Mouse (Mus musculus) forebrain, embryonic 12.5 days (tissue): Measurements from ENCODE around the gene Eaf1. TPM values are rescaled to one million over a fixed set of nuclear protein-coding genes. Genes with fewer than 3 reads are reported as not detected.
"Not testable (repeated sequence)": the region's sequence is repeated elsewhere in the genome, so short reads cannot be mapped to it uniquely, and the experiment has no call there.

Experiments used
- ATAC-seq: fragments of 200-750 bp; cut with Nextera tagmentation; 2 replicates; pipeline ENCODE4 v1.8.0; 2017; ENCODE audit warnings: moderate TSS enrichment; ENCODE audit not compliant: low FRiP score
- H3K27ac ChIP-seq: fragments of 300-500 bp; sonication (generic); 2 replicates; pipeline ENCODE4 v1.5.1; 2016; ENCODE audit warnings: mild to moderate bottlenecking
- H3K27me3 ChIP-seq: fragments of 300-500 bp; sonication (generic); 2 replicates; pipeline ENCODE4 v1.6.1; 2016; ENCODE audit warnings: mild to moderate bottlenecking
- H3K36me3 ChIP-seq: fragments of 300-500 bp; sonication (generic); replicated peaks from 2 replicates; pipeline ENCODE4 v1.6.1; 2016; ENCODE audit warnings: mild to moderate bottlenecking
- H3K4me1 ChIP-seq: fragments of 300-500 bp; sonication (generic); 2 replicates; pipeline ENCODE4 v1.6.1; 2016
- H3K4me2 ChIP-seq: fragments of 300-500 bp; sonication (generic); 2 replicates; pipeline ENCODE4 v1.6.1; 2016; ENCODE audit warnings: mild to moderate bottlenecking, moderate library complexity
- H3K4me3 ChIP-seq: fragments of 300-500 bp; sonication (generic); replicated peaks from 2 replicates; pipeline ENCODE4 v1.5.1; 2016; ENCODE audit warnings: mild to moderate bottlenecking
- H3K9ac ChIP-seq: fragments of 300-500 bp; sonication (generic); 2 replicates; pipeline ENCODE4 v1.6.1; 2016; ENCODE audit warnings: mild to moderate bottlenecking
- H3K9me3 ChIP-seq: fragments of 300-500 bp; sonication (generic); 2 replicates; pipeline ENCODE4 v1.6.1; 2016
- WGBS: fragments of 180-500 bp; shearing (Covaris S2); methylation state at CpG from one replicate; pipeline ENCODE4 v1.1.7; 2016; 5-methylcytosine and 5-hydroxymethylcytosine counted together
- polyA plus RNA-seq: library from polyadenylated mRNA; unstranded; fragments of >200 nt; fragmentation: Nextera tagmentation; extraction: Ambion mirVana; gene quantifications from 2 replicates; pipeline ENCODE4 v1.2.1, GENCODE M21; 2016

The Eaf1 gene
- polyA plus RNA-seq, result 21.6 and 22.8 TPM in 2 replicates

GRCm38 (mm10) chr14:31494349-31494974 lies at the start of gene Eaf1:
Eaf1 (plus strand) TSS chr14:31494399.
- no peaks in the 10 kb centered on the region for H3K9me3 ChIP-seq
- H3K27me3 ChIP-seq, result no peaks in the 10 kb centered on the region
- H3K4me3 ChIP-seq, result peak within 1 kb of the TSS; percentile 77
- peak within 1 kb of the TSS; percentile 94 for H3K4me2 ChIP-seq
- H3K4me1 ChIP-seq, result peaks cover 31% of the 10 kb centered on the region
- 1% methylated on average over 37 of the region's 37 CpGs for WGBS
- peaks cover 40% of the 10 kb centered on the region for H3K36me3 ChIP-seq
- peak within 1 kb of the TSS; percentile 88 for H3K9ac ChIP-seq
- no peak; the same call in 1 of the 2 replicates for ATAC-seq
- peak within 1 kb of the TSS; percentile 87 for H3K27ac ChIP-seq

DNA sequence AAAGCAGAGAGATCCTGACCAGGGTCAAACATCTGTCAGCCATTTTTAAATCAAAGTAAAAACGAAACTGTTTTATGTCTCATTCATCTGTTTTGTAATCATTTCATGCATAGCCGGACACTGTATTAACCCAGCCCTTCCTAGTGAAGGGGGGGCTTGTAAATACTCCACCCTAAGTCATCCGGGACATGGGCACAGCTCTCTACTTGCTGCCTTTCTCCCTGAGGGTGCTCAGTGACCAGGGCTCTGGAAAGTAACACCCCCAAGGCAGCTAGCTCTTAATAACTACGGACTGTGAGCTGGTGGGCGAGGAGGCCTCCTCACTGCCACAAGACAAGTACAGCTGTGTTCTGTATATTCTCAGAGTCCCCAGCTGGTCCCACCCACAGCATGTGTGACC lies 45.2 kb upstream of the Eaf1 start:
- 65% methylated on average over 5 of the region's 5 CpGs for WGBS
- Histone ChIP-seq H3K4me1 (no peaks in the 10 kb centered on the region), H3K9me3 (no peaks in the 10 kb centered on the region), H3K4me3 (no peak overlapping the region), H3K27ac (no peak overlapping the region), H3K4me2 (no peak overlapping the region), H3K36me3 (no peaks in the 10 kb centered on the region), H3K27me3 (no peaks in the 10 kb centered on the region), H3K9ac (no peak overlapping the region)
- no peak for ATAC-seq

DNA sequence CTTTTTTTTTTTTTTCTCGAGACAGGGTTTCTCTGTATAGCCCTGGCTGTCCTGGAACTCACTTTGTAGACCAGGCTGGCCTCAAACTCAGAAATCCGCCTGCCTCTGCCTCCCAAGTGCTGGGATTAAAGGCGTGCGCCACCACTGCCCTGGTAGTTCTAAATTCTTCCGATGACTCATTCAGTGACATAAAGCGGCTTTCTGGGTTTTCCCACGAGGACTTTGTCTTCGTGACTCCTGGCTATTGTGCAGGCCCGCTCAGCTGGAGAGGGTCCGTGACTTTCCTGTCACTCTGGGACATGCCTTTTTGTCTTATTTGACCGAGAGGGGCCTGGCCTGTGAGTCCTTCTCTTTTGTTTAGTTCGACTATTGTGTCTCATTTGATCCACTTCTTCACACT lies 40.3 kb upstream of the Eaf1 start:
- not testable (repeated sequence) for ATAC-seq, H3K4me3 ChIP-seq, H3K4me1 ChIP-seq, H3K27ac ChIP-seq, H3K9me3 ChIP-seq, H3K36me3 ChIP-seq, H3K4me2 ChIP-seq, H3K27me3 ChIP-seq, H3K9ac ChIP-seq
- WGBS, result 67% methylated on average over 12 of the region's 12 CpGs

GRCm38 (mm10) chr14:31454849-31455566 lies 39.2 kb upstream of the Eaf1 start:
- no peaks in the 10 kb centered on the region for H3K27me3 ChIP-seq
- H3K9me3 ChIP-seq, result no peaks in the 10 kb centered on the region
- ATAC-seq, result no peak
- H3K27ac ChIP-seq, result no peak overlapping the region
- no peaks in the 10 kb centered on the region for H3K4me1 ChIP-seq
- H3K4me3 ChIP-seq, result no peak overlapping the region
- H3K9ac ChIP-seq, result no peak overlapping the region
- no peaks in the 10 kb centered on the region for H3K36me3 ChIP-seq
- H3K4me2 ChIP-seq, result no peak overlapping the region
- WGBS, result 91% methylated on average over 8 of the region's 8 CpGs

DNA sequence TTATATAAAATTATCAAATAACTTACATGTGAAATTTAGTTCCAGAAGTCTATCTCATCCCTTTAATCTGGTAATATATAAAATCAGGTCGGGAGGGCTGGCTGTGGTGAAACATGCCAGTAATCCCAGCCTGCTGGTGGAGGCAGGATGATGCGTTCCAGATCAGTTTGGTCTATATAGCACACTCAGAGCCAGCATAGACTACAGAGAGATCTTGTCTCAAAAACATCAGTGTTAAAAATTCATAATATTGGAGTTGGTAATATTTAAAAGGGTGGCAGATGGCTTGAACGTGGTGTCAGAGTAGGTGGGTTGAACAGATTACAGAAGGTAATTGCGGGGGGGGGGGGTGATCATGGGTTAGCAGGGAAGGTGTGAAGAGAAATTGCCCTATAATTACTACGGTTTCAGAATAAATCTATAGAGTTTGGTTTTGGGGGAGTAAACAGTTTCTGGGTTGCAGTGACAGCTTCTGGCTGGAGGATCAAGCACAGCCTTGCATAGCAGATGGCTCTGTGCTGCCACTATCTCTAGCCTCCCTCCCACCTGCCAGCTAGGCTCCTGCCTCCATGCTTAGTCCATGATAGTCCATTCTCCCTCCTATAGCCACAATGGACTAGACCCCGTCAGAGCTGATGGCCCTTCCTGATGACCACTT lies 38.0 kb upstream of the Eaf1 start:
- Histone ChIP-seq H3K9me3 (no peaks in the 10 kb centered on the region), H3K4me3 (no peak overlapping the region), H3K4me2 (no peak overlapping the region), H3K9ac (no peak overlapping the region), H3K27me3 (no peaks in the 10 kb centered on the region), H3K4me1 (no peaks in the 10 kb centered on the region), H3K36me3 (no peaks in the 10 kb centered on the region), H3K27ac (no peak overlapping the region)
- 85% methylated on average over 6 of the region's 6 CpGs for WGBS
- ATAC-seq, result no peak

GRCm38 (mm10) chr14:31458006-31458405 lies 36.2 kb upstream of the Eaf1 start:
- Histone ChIP-seq H3K27me3 (no peaks in the 10 kb centered on the region), H3K4me2 (no peak overlapping the region), H3K36me3 (no peaks in the 10 kb centered on the region), H3K9me3 (no peaks in the 10 kb centered on the region), H3K4me1 (no peaks in the 10 kb centered on the region), H3K9ac (no peak overlapping the region), H3K4me3 (no peak overlapping the region), H3K27ac (no peak overlapping the region)
- 90% methylated on average over 12 of the region's 12 CpGs for WGBS
- ATAC-seq, result no peak

DNA sequence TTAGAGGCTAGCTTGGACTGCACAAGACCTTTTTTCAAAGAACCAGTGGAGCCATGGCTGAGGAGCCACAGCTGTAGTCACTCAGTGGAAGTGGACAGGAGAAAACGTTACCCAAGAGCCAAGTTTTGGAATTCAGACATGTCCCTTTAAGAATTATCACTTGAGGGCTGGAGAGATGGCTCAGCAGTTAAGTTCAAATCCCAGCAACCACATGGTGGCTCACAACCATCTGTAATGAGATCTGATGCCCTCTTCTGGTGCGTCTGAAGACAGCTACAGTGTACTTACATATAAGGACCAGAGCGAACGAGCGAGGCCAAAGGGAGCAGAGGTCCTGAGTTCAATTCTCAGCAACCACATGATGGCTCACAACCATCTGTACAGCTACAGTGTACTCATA lies 32.0 kb upstream of the Eaf1 start:
- not testable (repeated sequence) for H3K27me3 ChIP-seq, H3K4me3 ChIP-seq, H3K9me3 ChIP-seq, H3K9ac ChIP-seq, H3K36me3 ChIP-seq, H3K4me2 ChIP-seq, H3K4me1 ChIP-seq, H3K27ac ChIP-seq, ATAC-seq
- WGBS, result 73% methylated on average over 5 of the region's 5 CpGs

DNA sequence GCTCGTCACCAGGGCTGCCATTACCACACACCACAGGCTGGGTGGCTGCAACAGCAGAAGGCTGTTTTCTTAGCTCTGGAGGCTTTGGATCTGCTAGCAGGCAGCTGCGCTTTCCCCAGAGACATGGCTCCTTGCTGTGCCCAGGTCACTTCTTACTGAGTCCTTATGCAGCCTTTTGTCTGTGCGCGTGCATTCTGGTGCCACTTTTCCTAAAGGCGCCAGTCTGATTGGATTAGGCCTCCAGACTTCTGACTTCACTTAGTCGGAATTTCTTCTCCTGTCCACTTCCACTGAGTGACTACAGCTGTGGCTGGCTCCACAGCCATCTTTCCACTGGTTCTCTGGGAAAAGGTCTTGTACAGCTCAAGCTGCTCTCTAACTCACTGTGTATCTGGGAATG lies 31.3 kb upstream of the Eaf1 start:
- Histone ChIP-seq H3K27me3 (no peaks in the 10 kb centered on the region), H3K4me2 (no peak overlapping the region), H3K4me1 (no peaks in the 10 kb centered on the region), H3K9ac (no peak overlapping the region), H3K9me3 (no peaks in the 10 kb centered on the region), H3K36me3 (no peaks in the 10 kb centered on the region), H3K4me3 (no peak overlapping the region), H3K27ac (no peak overlapping the region)
- WGBS, result 71% methylated on average over 6 of the region's 6 CpGs
- ATAC-seq, result no peak

- Histone ChIP-seq H3K4me1 (no peaks in the 10 kb centered on the region), H3K36me3 (no peaks in the 10 kb centered on the region), H3K4me2 (no peak overlapping the region), H3K27ac (no peak overlapping the region), H3K27me3 (no peaks in the 10 kb centered on the region), H3K9me3 (no peaks in the 10 kb centered on the region), H3K4me3 (no peak overlapping the region), H3K9ac (no peak overlapping the region)
- no peak for ATAC-seq
- WGBS, result 55% methylated on average over 8 of the region's 8 CpGs
Observed at GRCm38 (mm10) chr14:31464176-31464575, 30.0 kb upstream of the Eaf1 start.

DNA sequence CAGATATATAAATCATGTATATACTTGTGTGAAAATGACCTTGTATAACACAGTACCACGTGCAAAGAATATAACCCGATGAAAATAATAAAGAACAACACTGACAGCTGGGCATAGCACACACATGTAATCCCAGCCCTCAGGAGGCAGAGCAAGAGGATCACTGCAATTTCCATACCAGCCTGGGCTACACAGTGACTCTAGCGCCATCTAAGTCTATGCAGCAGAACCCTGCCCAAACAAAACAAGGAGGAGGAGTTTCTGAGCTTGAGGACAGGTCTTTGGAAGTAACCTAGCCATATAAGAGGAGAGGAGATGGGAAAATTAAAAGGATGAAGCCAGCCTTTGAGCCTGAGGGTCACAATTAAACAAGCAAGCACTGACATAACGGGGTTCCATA lies 24.5 kb upstream of the Eaf1 start:
- H3K4me2 ChIP-seq, result no peak overlapping the region
- H3K9me3 ChIP-seq, result no peaks in the 10 kb centered on the region
- H3K27ac ChIP-seq, result no peak overlapping the region
- no peaks in the 10 kb centered on the region for H3K36me3 ChIP-seq
- no peaks in the 10 kb centered on the region for H3K27me3 ChIP-seq
- no peak for ATAC-seq
- no peaks in the 10 kb centered on the region for H3K4me1 ChIP-seq
- 63% methylated on average over 4 of the region's 4 CpGs for WGBS
- H3K9ac ChIP-seq, result no peak overlapping the region
- no peak overlapping the region for H3K4me3 ChIP-seq

DNA sequence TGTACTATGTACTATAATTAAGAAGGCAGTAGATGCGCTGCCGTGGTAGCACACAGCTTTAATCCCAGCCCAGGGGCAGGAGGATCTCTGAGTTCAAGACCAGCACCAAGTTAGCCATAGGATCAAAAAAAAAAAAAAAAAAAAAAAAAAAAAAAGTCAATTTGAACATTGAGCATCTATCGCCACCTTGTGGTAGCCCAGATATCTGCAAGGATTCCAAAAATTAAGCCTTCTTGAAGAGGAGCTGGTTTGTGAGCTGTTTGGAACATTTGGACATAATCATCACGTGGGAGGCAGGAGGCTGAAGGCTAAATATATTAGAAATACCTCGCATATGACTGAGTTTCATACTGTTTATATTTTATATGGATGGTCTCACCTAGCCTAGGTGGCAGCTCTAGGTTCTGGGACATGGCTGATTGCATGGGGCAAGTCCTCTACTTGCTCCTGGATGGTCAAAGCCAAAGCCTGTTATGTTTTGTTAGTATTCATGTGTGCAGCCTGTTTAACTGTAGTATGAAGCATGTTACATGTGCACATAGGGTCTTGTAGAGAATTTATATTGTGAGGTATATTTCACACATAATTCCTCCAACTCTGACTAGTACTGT lies 21.6 kb upstream of the Eaf1 start:
- Histone ChIP-seq H3K36me3 (no peaks in the 10 kb centered on the region), H3K9ac (no peak overlapping the region), H3K27ac (no peak overlapping the region), H3K4me2 (no peak overlapping the region), H3K4me1 (no peaks in the 10 kb centered on the region), H3K4me3 (no peak overlapping the region), H3K27me3 (no peaks in the 10 kb centered on the region), H3K9me3 (no peaks in the 10 kb centered on the region)
- ATAC-seq, result no peak
- WGBS, result 6% methylated on average over 5 of the region's 5 CpGs

- Histone ChIP-seq H3K36me3 (peaks cover 2% of the 10 kb centered on the region; the same call in 1 of the 2 replicates), H3K9me3 (no peaks in the 10 kb centered on the region), H3K4me3 (no peak overlapping the region), H3K4me1 (no peaks in the 10 kb centered on the region), H3K4me2 (no peak overlapping the region), H3K27me3 (no peaks in the 10 kb centered on the region), H3K27ac (no peak overlapping the region), H3K9ac (no peak overlapping the region)
- WGBS, result 86% methylated on average over 2 of the region's 2 CpGs
- ATAC-seq, result no peak
Observed at GRCm38 (mm10) chr14:31473297-31473696, 20.9 kb upstream of the Eaf1 start.
